Comparison of ENCODE assay signal across 8 mouse cellular contexts in the genomic region with DNA sequence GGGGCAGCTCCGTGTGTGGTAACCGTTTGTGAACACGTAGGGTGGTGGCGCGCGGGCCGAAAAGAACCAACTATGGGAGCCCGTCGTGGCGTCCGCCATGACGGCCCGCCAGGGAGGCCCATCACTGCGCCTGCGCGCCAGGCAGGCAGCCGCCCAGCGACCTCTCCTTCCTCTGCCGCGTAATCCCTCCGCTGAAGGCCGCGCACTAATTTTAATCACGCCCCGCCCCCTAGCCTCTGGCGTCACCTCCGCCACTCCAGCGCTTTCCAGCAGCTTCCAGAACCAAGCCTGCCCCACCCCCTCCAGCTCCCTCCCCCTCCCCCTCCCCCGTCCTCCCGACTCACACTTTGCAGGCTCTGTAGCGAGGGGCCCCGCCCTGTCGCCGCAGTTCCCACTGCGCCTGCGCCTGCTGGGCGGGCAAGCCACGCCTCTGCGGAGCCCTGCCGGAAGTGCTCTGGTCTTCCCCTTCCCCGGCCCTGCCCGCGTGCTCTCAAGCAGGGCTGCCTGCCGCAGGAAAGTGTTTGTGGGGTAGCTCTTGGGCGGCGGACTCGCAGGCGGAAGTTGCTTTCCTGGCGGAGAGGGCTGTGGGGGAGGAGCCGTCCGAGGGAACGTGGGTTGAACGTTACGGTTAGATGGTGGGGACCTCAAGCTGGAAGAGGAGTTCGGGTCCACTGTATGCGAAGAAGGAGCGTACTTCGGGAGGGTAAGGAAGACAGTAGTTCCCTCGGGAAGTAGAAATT. TPM values are rescaled to one million over a fixed set of nuclear protein-coding genes. Genes with fewer than 3 reads are reported as not detected.
A peak's percentile ranks its signal among the peaks of the same experiment; 100 is the strongest.
DNase-seq lines count a peak whose midpoint lies in the region; ATAC-seq and TF ChIP-seq lines count a peak whose summit lies in the region.

A gene (plus strand): TSS at position 247 of the 740 bp plus-strand sequence.
A gene (minus strand): TSS at position 386 of the 740 bp plus-strand sequence.

- H3K36me3 ChIP-seq in G1E (replicated peaks) = peaks cover 39% of the 10 kb centered on the region
- peaks cover 4% of the 10 kb centered on the region; the same call in 1 of the 2 replicates for H3K36me3 ChIP-seq in forebrain, embryonic 16.5 days (ENCODE audit: control insufficient read depth, insufficient read depth)
- peaks cover 9% of the 10 kb centered on the region for H3K36me3 ChIP-seq in lung, embryonic 14.5 days (ENCODE audit: insufficient read depth)
- peaks cover 6% of the 10 kb centered on the region for H3K36me3 ChIP-seq in thymus, adult 2 months (ENCODE audit: control insufficient read depth, insufficient read depth, low read length)

- H3K9ac ChIP-seq in forebrain, embryonic 16.5 days (replicated peaks; ENCODE audit: low read depth, low read length) = peak within 1 kb of the TSS; percentile 87
- peak within 1 kb of the TSS; percentile 92 for H3K9ac ChIP-seq in lung, embryonic 14.5 days

- intact Hi-C loops in heart, postnatal 36 days (cut with DNase I) = loop anchor here (1.0 to 10.0 kb wide), 4 partner anchors 45 to 629 kb away; a partner anchor contains a TSS

- no peak for TF ChIP-seq CTCF in G1E (IDR thresholded peaks at IDR 0.05; ENCODE audit: low read depth, low read length)
- no peak for TF ChIP-seq CTCF in layer of hippocampus, adult 2 months (conservative IDR thresholded peaks at IDR 0.05)
- no peak; the same call in 1 of the 2 replicates for TF ChIP-seq CTCF in lung, embryonic 14.5 days (IDR thresholded peaks at IDR 0.05; ENCODE audit: low read depth)
- no peak for TF ChIP-seq CTCF in olfactory bulb, adult 2 months (IDR thresholded peaks at IDR 0.05; ENCODE audit: insufficient read depth, low read depth, low read length)
- TF ChIP-seq CTCF in thymus, adult 2 months (IDR thresholded peaks at IDR 0.05; ENCODE audit: borderline replicate concordance, control insufficient read depth, extremely low read depth, insufficient read depth, low read length, poor library complexity) = 0 out of 2 replicates have a peak, but pooled peaks have one; percentile 43

- peak within 1 kb of the TSS; percentile 97 for H3K27ac ChIP-seq in forebrain, embryonic 16.5 days (ENCODE audit: low read length)
- peak within 1 kb of the TSS; percentile 95 for H3K27ac ChIP-seq in layer of hippocampus, adult 2 months
- peak within 1 kb of the TSS; percentile 97 for H3K27ac ChIP-seq in lung, embryonic 14.5 days (ENCODE audit: low read depth)
- peak within 1 kb of the TSS; percentile 84 for H3K27ac ChIP-seq in olfactory bulb, adult 2 months (ENCODE audit: insufficient read depth, low read depth, low read length)
- H3K27ac ChIP-seq in thymus, adult 2 months (ENCODE audit: control insufficient read depth, insufficient read depth, low read length) = peak within 1 kb of the TSS; percentile 98

- DNase-seq in G1E (ENCODE audit: low spot score) = peak; percentile 91
- peak; percentile 97 to 99 for DNase-seq in cerebellum, adult 18-20 months
- peak; percentile 99 to 100 for DNase-seq in heart, postnatal 36 days
- peak; percentile 99 for DNase-seq in layer of hippocampus, adult 2 months (ENCODE audit: low spot score in 2 of 2)
- DNase-seq in lung, embryonic 14.5 days = peak; percentile 99
- DNase-seq in thymus, adult 2 months = peak; percentile 98

- peak within 1 kb of the TSS; percentile 81 for H3K4me2 ChIP-seq in forebrain, embryonic 16.5 days (ENCODE audit: low read length)
- peak within 1 kb of the TSS; percentile 86 for H3K4me2 ChIP-seq in lung, embryonic 14.5 days

- ATAC-seq in G1E (ENCODE audit: extremely low read depth, insufficient number of reproducible peaks, low FRiP score, poor library complexity, severe bottlenecking) = peak; percentile 84
- peak; percentile 98 for ATAC-seq in forebrain, embryonic 16.5 days
- ATAC-seq in lung, embryonic 14.5 days (ENCODE audit: insufficient read depth) = peak; percentile 99

- peak; percentile 98 for TF ChIP-seq POLR2A in olfactory bulb, adult 2 months (IDR thresholded peaks at IDR 0.05; ENCODE audit: insufficient read depth, low read depth, low read length)
- peak; percentile 99 for TF ChIP-seq POLR2A in thymus, adult 2 months (IDR thresholded peaks at IDR 0.05; ENCODE audit: control insufficient read depth, extremely low read depth, insufficient read depth, low read length, poor library complexity)

- H3K9me3 ChIP-seq in G1E (replicated peaks) = no peaks in the 10 kb centered on the region
- no peaks in the 10 kb centered on the region for H3K9me3 ChIP-seq in forebrain, embryonic 16.5 days (ENCODE audit: control insufficient read depth, low read length)
- H3K9me3 ChIP-seq in lung, embryonic 14.5 days (ENCODE audit: low read depth, low read length) = no peaks in the 10 kb centered on the region

- H3K4me3 ChIP-seq in G1E (ENCODE audit: low read depth, low read length) = peak within 1 kb of the TSS; percentile 86
- H3K4me3 ChIP-seq in forebrain, embryonic 16.5 days (replicated peaks; ENCODE audit: low read length) = peak within 1 kb of the TSS; percentile 64
- H3K4me3 ChIP-seq in layer of hippocampus, adult 2 months = peak within 1 kb of the TSS; percentile 91
- peak within 1 kb of the TSS; percentile 78 for H3K4me3 ChIP-seq in lung, embryonic 14.5 days (ENCODE audit: low read depth, low read length)
- H3K4me3 ChIP-seq in olfactory bulb, adult 2 months (ENCODE audit: insufficient read depth, low read depth, low read length) = peak within 1 kb of the TSS; percentile 87
- H3K4me3 ChIP-seq in thymus, adult 2 months (ENCODE audit: control insufficient read depth, insufficient read depth, low read length) = peak within 1 kb of the TSS; percentile 89

- WGBS in forebrain, embryonic 16.5 days = under 1% methylated on average over 58 of the region's 59 CpGs
- WGBS in lung, embryonic 14.5 days = under 1% methylated on average over 59 of the region's 59 CpGs
- under 1% methylated on average over 59 of the region's 59 CpGs for WGBS in olfactory bulb, adult 2 months
- under 1% methylated on average over 59 of the region's 59 CpGs for WGBS in thymus, adult 2 months

- H3K27me3 ChIP-seq in G1E (ENCODE audit: insufficient read depth, low read length) = no peaks in the 10 kb centered on the region
- H3K27me3 ChIP-seq in forebrain, embryonic 16.5 days (replicated peaks; ENCODE audit: control insufficient read depth, insufficient read depth, low read length) = no peaks in the 10 kb centered on the region
- H3K27me3 ChIP-seq in lung, embryonic 14.5 days (ENCODE audit: insufficient read depth, low read length) = no peaks in the 10 kb centered on the region
- H3K27me3 ChIP-seq in thymus, adult 2 months (ENCODE audit: control insufficient read depth, insufficient read depth, low read length) = no peaks in the 10 kb centered on the region

- peaks cover 27% of the 10 kb centered on the region for H3K4me1 ChIP-seq in G1E (ENCODE audit: insufficient read depth, low read depth, low read length)
- H3K4me1 ChIP-seq in forebrain, embryonic 16.5 days (replicated peaks; ENCODE audit: control insufficient read depth, insufficient read depth, low read length) = peaks cover 17% of the 10 kb centered on the region
- H3K4me1 ChIP-seq in lung, embryonic 14.5 days (ENCODE audit: insufficient read depth) = peaks cover 5% of the 10 kb centered on the region; the same call in 1 of the 2 replicates
- no peaks in the 10 kb centered on the region for H3K4me1 ChIP-seq in olfactory bulb, adult 2 months (ENCODE audit: control insufficient read depth, insufficient read depth, low read length)
- H3K4me1 ChIP-seq in thymus, adult 2 months (replicated peaks; ENCODE audit: control insufficient read depth, insufficient read depth, low read length) = peaks cover 3% of the 10 kb centered on the region

RNA-seq across cellular contexts. Expression of the first gene that starts in this region (rescaled TPM):
- total RNA-seq in G1E (2014; fragmentation: Nextera tagmentation) = 108 and 115 TPM in 2 replicates
- 69.2 and 69.7 TPM in 2 replicates for total RNA-seq in G1E (2017)
- polyA plus RNA-seq in G1E (2012) = 3.6 and 4.9 TPM in 2 replicates
- 56.0 and 57.8 TPM in 2 replicates for polyA plus RNA-seq in forebrain, embryonic 16.5 days (2015; fragmentation: Nextera tagmentation; extraction: Ambion mirVana)
- total RNA-seq in heart, postnatal 36 days (2021) = 10 to 100 TPM; 18.3 to 18.6 TPM
- total RNA-seq in layer of hippocampus, adult 2 months (2021) = 10 to 100 TPM; 38.8 to 39.0 TPM
- 48.7 and 49.7 TPM in 2 replicates for polyA plus RNA-seq in lung, embryonic 14.5 days (2014; fragmentation: Nextera tagmentation; extraction: Ambion mirVana)
- not detected in 2 replicates for polyA plus RNA-seq in olfactory bulb, adult 2 months (2012; ENCODE audit: insufficient read depth, insufficient read length, low replicate concordance, missing spikeins)
- polyA plus RNA-seq in thymus, adult 2 months (2012; rRNA removed) = 46.2 and 51.7 TPM in 2 replicates

RNA-seq across cellular contexts. Expression of the second gene that starts in this region (rescaled TPM):
- 569 and 576 TPM in 2 replicates for total RNA-seq in G1E (2014; fragmentation: Nextera tagmentation)
- total RNA-seq in G1E (2017) = 517 and 593 TPM in 2 replicates
- polyA plus RNA-seq in G1E (2012) = 529 and 605 TPM in 2 replicates
- polyA plus RNA-seq in forebrain, embryonic 16.5 days (2015; fragmentation: Nextera tagmentation; extraction: Ambion mirVana) = 1,084 and 1,214 TPM in 2 replicates
- 100 to 1,000 TPM in 1 of 2 experiments, 10 to 100 TPM in 1; 91.5 to 111 TPM for total RNA-seq in heart, postnatal 36 days (2021)
- total RNA-seq in layer of hippocampus, adult 2 months (2021) = 100 to 1,000 TPM; 143 to 147 TPM
- polyA plus RNA-seq in lung, embryonic 14.5 days (2014; fragmentation: Nextera tagmentation; extraction: Ambion mirVana) = 2,008 and 2,115 TPM in 2 replicates
- polyA plus RNA-seq in olfactory bulb, adult 2 months (2012; ENCODE audit: insufficient read depth, insufficient read length, low replicate concordance, missing spikeins) = 501 TPM in 1 of 2 replicates, not detected in the other
- 107 and 133 TPM in 2 replicates for polyA plus RNA-seq in thymus, adult 2 months (2012; rRNA removed)

Comparison
In these comparisons a context has a peak if more than half of its experiments do, and no peak if none do; other contexts are left out.
1. Peak in every context shown above with its lines: DNase-seq, ATAC-seq, H3K4me3 ChIP-seq and H3K27ac ChIP-seq.